Mouse (Mus musculus) forebrain, embryonic 13.5 days (tissue): Measurements from ENCODE around the gene Rap1gap2. TPM values are rescaled to one million over a fixed set of nuclear protein-coding genes. Genes with fewer than 3 reads are reported as not detected.

Source experiments
- ATAC-seq: fragments of 200-750 bp; cut with Nextera tagmentation; 2 replicates; pipeline ENCODE4 v1.8.0; 2017
- H3K27ac ChIP-seq: fragments of 300-500 bp; sonication (generic); 2 replicates; pipeline ENCODE4 v1.5.1; 2015; ENCODE audit warnings: inconsistent platforms, mild to moderate bottlenecking, moderate library complexity
- H3K27me3 ChIP-seq: fragments of 300-500 bp; sonication (generic); 2 replicates; pipeline ENCODE4 v1.6.1; 2015; ENCODE audit warnings: mild to moderate bottlenecking, inconsistent platforms
- H3K36me3 ChIP-seq: fragments of 300-500 bp; sonication (generic); 2 replicates; pipeline ENCODE4 v1.6.1; 2015; ENCODE audit warnings: mild to moderate bottlenecking, inconsistent platforms; ENCODE audit not compliant: poor library complexity, severe bottlenecking
- H3K4me1 ChIP-seq: fragments of 300-500 bp; sonication (generic); 2 replicates; pipeline ENCODE4 v1.6.1; 2015; ENCODE audit warnings: inconsistent platforms
- H3K4me2 ChIP-seq: fragments of 300-500 bp; sonication (generic); 2 replicates; pipeline ENCODE4 v1.6.1; 2015; ENCODE audit warnings: inconsistent platforms, mild to moderate bottlenecking, moderate library complexity
- H3K4me3 ChIP-seq: fragments of 300-500 bp; sonication (generic); 2 replicates; pipeline ENCODE4 v1.5.1; 2015; ENCODE audit warnings: mild to moderate bottlenecking, inconsistent platforms
- H3K9ac ChIP-seq: fragments of 300-500 bp; sonication (generic); 2 replicates; pipeline ENCODE4 v1.6.1; 2015; ENCODE audit warnings: mild to moderate bottlenecking, inconsistent platforms
- H3K9me3 ChIP-seq: fragments of 300-500 bp; sonication (generic); replicated peaks from 2 replicates; pipeline ENCODE4 v1.6.1; 2016; ENCODE audit warnings: inconsistent platforms
- WGBS: fragments of 180-500 bp; shearing (Covaris S2); methylation state at CpG from one replicate; pipeline ENCODE4 v1.1.7; 2015; 5-methylcytosine and 5-hydroxymethylcytosine counted together
- polyA plus RNA-seq: library from polyadenylated mRNA; unstranded; fragments of >200 nt; fragmentation: Nextera tagmentation; extraction: Ambion mirVana; gene quantifications from 2 replicates; pipeline ENCODE4 v1.2.1, GENCODE M21; 2015

Gene Rap1gap2
- polyA plus RNA-seq, 1 experiment from 2014 or later, result 4.0 TPM

DNA sequence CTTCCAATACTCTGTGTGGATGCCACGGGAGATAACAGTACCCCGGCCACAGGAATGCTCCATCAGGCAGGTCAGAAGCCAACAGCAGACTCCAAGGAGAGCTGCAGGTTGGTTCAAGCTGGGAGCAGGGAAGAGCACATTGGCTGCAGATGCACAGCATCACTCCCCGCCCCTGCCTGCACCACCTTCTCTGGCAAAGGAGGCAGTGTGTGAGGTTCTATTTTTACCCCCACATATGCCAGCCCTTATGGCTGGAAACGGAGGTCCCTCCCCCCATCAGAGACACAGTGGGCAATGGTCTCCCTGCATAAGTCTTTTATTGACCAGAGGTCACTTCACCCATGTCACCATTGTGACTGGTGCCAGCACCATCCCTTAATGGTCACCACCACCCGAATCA, 42.3 kb downstream of the Rap1gap2 start:
- ATAC-seq, result no peak
- H3K4me1 ChIP-seq, result no peaks in the 10 kb centered on the region
- H3K27me3 ChIP-seq, result no peaks in the 10 kb centered on the region; the same call in 1 of the 2 replicates
- H3K36me3 ChIP-seq, result no peaks in the 10 kb centered on the region
- H3K4me2 ChIP-seq, result no peak overlapping the region
- no peak overlapping the region for H3K27ac ChIP-seq
- no peak overlapping the region for H3K9ac ChIP-seq
- no peak overlapping the region for H3K4me3 ChIP-seq
- 87% methylated on average over 5 of the region's 5 CpGs for WGBS
- H3K9me3 ChIP-seq, result no peaks in the 10 kb centered on the region

DNA sequence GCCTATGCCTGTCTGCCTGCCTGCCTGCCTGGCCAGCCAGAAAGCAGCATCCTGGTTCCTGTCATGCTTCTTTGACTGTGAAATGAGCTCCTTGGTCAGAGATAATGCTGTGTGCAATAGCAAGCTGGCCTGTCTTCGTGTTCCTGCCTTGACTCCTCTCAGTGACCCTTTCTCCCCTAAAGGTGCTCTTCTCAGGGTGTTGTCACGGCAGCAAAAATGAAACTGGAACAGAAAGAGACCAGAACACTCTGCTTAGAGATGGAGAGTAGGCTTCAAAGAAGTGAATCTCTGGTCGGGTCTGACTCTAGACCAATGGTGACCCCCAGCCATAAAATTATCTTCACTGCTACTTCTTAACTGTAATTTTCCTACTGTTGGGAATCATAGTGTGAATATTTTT, 42.7 kb downstream of the Rap1gap2 start:
- Histone ChIP-seq H3K9me3 (no peaks in the 10 kb centered on the region), H3K4me3 (no peak overlapping the region), H3K4me1 (no peaks in the 10 kb centered on the region), H3K36me3 (no peaks in the 10 kb centered on the region), H3K4me2 (no peak overlapping the region), H3K9ac (no peak overlapping the region), H3K27me3 (no peaks in the 10 kb centered on the region; the same call in 1 of the 2 replicates), H3K27ac (no peak overlapping the region)
- no peak for ATAC-seq
- WGBS, result 77% methylated on average over 3 of the region's 3 CpGs

DNA sequence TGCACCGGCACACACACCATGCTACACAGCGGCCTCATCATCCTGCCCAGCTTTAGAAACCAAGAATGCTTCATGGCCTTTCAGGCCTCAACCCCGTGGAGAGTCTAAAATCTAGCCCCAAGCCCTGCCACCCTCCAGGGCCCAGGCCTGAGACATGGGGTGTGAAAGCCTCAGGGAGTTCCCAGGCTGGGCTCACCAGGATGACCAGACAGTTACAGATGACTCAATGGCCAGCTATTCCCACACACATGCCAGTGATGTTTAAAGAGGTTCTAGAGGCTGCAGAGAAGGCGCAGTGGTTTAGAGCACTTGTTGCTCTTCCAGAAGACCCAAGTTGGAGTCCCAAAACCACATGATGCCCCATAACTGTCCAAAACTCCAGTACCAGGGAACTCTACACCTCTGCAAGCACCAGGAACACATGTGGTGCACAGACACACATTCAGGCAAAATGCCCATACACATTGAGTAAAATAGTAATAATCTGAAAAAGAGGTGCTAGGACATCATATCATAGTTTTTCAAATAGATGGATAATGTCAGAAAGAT, 44.3 kb downstream of the Rap1gap2 start:
- 84% methylated on average over 4 of the region's 4 CpGs for WGBS
- no peak overlapping the region for H3K4me3 ChIP-seq
- no peak for ATAC-seq

DNA sequence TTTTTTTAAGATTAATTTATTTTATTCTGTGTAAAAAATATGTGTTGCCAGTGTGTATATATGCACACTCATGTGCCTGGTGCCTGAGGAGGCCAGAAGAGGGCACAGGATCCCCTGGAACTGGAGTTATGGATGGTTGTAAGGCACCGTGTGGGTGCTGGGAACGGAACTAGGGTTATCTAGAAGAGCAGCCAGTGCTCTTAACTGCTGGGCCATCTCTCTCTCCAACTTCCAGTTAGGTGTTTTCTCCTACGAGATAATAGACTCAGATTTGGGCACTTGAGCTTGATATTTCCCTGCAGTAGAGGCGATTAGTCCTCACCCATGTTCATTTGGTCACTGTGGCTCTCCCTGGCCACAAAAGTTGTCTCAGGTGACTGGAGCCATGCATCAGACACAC, 49.3 kb downstream of the Rap1gap2 start:
- Histone ChIP-seq H3K4me2 (no peak overlapping the region), H3K27ac (no peak overlapping the region), H3K36me3 (no peaks in the 10 kb centered on the region), H3K9ac (no peak overlapping the region), H3K4me3 (no peak overlapping the region), H3K27me3 (no peaks in the 10 kb centered on the region), H3K9me3 (no peaks in the 10 kb centered on the region), H3K4me1 (no peaks in the 10 kb centered on the region)
- WGBS, result 87% methylated on average over 4 of the region's 4 CpGs
- no peak for ATAC-seq

More for the DNA sequence above, 44.3 kb downstream of the Rap1gap2 start:
- Histone ChIP-seq H3K4me2 (no peak overlapping the region), H3K27me3 (no peaks in the 10 kb centered on the region), H3K36me3 (no peaks in the 10 kb centered on the region), H3K4me1 (no peaks in the 10 kb centered on the region), H3K27ac (no peak overlapping the region), H3K9me3 (no peaks in the 10 kb centered on the region), H3K9ac (no peak overlapping the region)

DNA sequence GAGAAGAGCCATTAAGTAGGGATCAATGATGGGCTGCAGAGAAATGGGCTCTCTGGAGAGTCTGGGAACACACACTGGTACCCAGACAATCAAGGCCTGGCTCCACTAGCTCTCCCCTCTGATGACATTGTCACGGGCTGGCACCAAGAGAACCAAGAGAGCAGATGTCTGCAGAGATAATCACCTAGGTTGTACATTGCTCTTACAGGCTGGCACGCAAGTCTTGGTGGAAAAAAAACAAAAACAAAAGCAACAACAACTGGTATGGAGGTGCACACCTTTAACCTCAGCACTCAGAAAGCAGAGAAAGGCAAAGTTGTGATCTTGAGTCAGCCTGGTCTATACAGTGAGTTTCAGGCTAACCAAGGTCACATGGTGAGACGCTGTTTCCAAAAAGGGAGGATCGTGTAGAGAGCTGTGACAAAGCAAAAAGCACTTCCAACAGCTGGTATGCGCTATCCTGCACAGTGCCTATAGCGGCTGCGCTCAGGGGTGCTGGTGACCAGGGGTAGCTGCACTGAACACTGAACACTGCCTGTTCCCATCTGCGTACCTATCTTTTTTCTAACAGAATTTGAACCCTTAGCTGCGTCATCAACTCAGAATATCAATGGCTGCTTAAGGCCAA, 50.0 kb downstream of the Rap1gap2 start:
- Histone ChIP-seq H3K36me3 (no peaks in the 10 kb centered on the region), H3K27me3 (no peaks in the 10 kb centered on the region), H3K4me3 (no peak overlapping the region), H3K9me3 (no peaks in the 10 kb centered on the region), H3K4me2 (no peak overlapping the region), H3K27ac (no peak overlapping the region), H3K4me1 (peaks cover 6% of the 10 kb centered on the region; the same call in 1 of the 2 replicates), H3K9ac (no peak overlapping the region)
- 91% methylated on average over 9 of the region's 9 CpGs for whole genome bisulfite sequencing
- no peak for ATAC-seq

DNA sequence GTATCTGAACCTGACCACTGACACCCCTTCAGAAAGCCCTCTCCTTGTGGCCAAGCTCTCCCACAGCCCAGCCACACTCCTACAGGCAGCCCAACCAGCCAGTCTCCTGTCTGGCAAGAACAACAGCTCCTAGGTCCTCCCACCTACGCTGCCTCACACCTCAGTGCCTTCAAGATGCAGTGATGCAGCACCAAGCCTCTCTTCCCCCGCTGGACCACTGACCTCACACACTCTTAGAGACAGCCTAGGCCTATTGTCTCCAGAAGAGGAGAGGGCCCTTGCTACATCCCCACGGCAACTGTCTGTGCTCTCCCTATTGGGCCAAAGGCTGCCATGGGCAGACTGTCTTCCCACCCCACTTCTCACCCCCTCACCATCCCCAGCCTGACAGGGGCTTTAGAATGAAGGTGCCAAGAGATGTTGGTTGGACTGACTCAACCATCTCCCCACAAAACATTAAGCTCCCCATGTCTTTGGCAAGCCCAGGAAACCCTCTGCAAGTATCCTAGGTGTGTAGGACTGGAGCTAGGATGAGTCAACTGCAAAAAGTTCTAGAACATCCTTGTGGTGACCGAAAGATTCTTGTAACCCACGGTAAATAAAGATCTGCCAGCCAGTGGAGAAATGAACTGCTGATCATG, 50.8 kb downstream of the Rap1gap2 start:
- H3K9ac ChIP-seq, result no peak overlapping the region
- H3K27ac ChIP-seq, result no peak overlapping the region
- H3K36me3 ChIP-seq, result no peaks in the 10 kb centered on the region
- H3K4me1 ChIP-seq, result peaks cover 14% of the 10 kb centered on the region
- no peak overlapping the region for H3K4me2 ChIP-seq
- WGBS, result 62% methylated on average over 5 of the region's 5 CpGs
- H3K27me3 ChIP-seq, result no peaks in the 10 kb centered on the region
- H3K4me3 ChIP-seq, result no peak overlapping the region
- no peaks in the 10 kb centered on the region for H3K9me3 ChIP-seq
- no peak for ATAC-seq

- no peaks in the 10 kb centered on the region for H3K27me3 ChIP-seq
- no peak overlapping the region for H3K4me3 ChIP-seq
- H3K36me3 ChIP-seq, result no peaks in the 10 kb centered on the region
- no peak overlapping the region for H3K9ac ChIP-seq
- H3K9me3 ChIP-seq, result no peaks in the 10 kb centered on the region
- no peak overlapping the region for H3K27ac ChIP-seq
- ATAC-seq, result no peak
- H3K4me2 ChIP-seq, result no peak overlapping the region
- peaks cover 19% of the 10 kb centered on the region for H3K4me1 ChIP-seq
- WGBS, result 91% methylated on average over 5 of the region's 5 CpGs
These were observed 51.8 kb downstream of the Rap1gap2 start for GRCm38 (mm10) chr11:74558933-74559332.

DNA sequence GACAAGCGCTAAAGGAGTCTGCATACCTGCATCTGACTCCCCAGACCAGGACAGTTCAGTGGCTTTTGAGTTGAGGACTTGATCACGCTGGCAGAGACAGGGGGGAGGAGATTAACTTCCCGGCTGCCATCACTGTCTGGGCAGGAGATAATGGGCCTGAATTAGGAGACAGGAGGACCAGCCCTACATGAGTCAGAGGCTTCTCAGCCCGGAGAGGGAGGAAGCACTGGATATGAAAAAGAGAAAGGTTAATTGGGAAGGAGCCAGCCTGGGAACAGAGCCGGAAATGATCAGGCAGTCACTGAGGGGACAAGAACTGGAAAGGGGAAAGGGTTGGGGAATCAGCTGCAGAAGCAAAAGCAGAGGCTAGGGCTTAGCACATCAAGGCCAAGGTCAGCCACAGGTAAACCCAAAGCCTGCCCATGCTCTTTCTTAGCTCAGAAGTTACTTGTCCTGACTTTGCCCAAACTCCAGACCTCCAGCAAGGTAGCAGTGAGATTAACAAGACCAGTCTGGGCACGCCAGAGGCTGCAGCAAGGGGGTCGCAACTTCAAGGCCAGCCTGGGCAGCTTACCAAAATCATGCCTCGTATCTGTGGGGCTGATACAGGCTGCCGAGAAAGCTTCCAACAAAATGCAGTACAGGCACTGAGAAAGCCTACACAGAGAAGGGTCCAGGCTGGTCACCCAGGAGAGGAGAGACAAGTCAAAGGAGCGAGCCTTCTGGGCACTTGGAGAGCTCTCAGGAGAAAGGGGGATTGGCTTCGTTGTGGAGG, 53.1 kb downstream of the Rap1gap2 start:
- Histone ChIP-seq H3K27me3 (no peaks in the 10 kb centered on the region), H3K9me3 (no peaks in the 10 kb centered on the region), H3K4me2 (no peak overlapping the region), H3K36me3 (no peaks in the 10 kb centered on the region), H3K4me3 (no peak overlapping the region), H3K27ac (no peak overlapping the region), H3K9ac (no peak overlapping the region), H3K4me1 (peaks cover 19% of the 10 kb centered on the region)
- no peak for ATAC-seq
- WGBS, result 60% methylated on average over 11 of the region's 11 CpGs

- no peak for ATAC-seq
- no peak overlapping the region for H3K4me2 ChIP-seq
- H3K9ac ChIP-seq, result no peak overlapping the region
- no peak overlapping the region for H3K4me3 ChIP-seq
- 30% methylated on average over 9 of the region's 9 CpGs for WGBS
- no peaks in the 10 kb centered on the region for H3K27me3 ChIP-seq
- H3K27ac ChIP-seq, result 0 out of 2 replicates have a peak overlapping the region, but pooled peaks have one; percentile 5
- H3K9me3 ChIP-seq, result no peaks in the 10 kb centered on the region
- peaks cover 19% of the 10 kb centered on the region for H3K4me1 ChIP-seq
- no peaks in the 10 kb centered on the region for H3K36me3 ChIP-seq
These were observed 54.9 kb downstream of the Rap1gap2 start for GRCm38 (mm10) chr11:74555716-74556374.

GRCm38 (mm10) chr11:74554683-74555341, 55.9 kb downstream of the Rap1gap2 start:
- Histone ChIP-seq H3K4me2 (no peak overlapping the region), H3K4me1 (peaks cover 19% of the 10 kb centered on the region), H3K27me3 (no peaks in the 10 kb centered on the region), H3K9me3 (no peaks in the 10 kb centered on the region), H3K36me3 (no peaks in the 10 kb centered on the region), H3K9ac (peak overlapping the region; percentile 18; the same call in 1 of the 2 replicates), H3K27ac (peak overlapping the region; percentile 72), H3K4me3 (no peak overlapping the region)
- ATAC-seq, result peak; percentile 67
- WGBS, result 46% methylated on average over 15 of the region's 15 CpGs

DNA sequence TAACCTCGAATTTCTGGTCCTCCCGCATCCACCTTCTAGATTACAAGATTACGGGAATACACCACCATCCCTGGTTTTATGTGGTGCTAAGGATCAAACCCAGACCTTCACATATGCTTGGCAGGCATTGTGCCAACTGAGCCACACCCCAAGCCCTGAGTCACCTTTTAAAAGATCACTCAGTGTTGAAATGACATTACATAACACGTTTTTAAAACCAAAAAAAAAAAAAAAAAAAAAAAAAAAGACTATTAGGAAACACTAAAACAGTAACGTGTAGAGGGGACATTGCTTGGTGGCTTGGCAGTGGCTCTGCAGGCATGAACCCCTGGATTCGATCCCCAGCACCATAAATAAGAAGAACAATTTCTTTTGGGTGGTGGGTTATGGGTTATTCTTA, 59.1 kb downstream of the Rap1gap2 start:
- no peaks in the 10 kb centered on the region for H3K36me3 ChIP-seq
- H3K9me3 ChIP-seq, result no peaks in the 10 kb centered on the region
- H3K27me3 ChIP-seq, result no peaks in the 10 kb centered on the region
- H3K27ac ChIP-seq, result no peak overlapping the region
- H3K9ac ChIP-seq, result no peak overlapping the region
- H3K4me2 ChIP-seq, result no peak overlapping the region
- no peak for ATAC-seq
- peaks cover 42% of the 10 kb centered on the region for H3K4me1 ChIP-seq
- 67% methylated on average over 6 of the region's 6 CpGs for WGBS
- no peak overlapping the region for H3K4me3 ChIP-seq
